In the genomic region with DNA sequence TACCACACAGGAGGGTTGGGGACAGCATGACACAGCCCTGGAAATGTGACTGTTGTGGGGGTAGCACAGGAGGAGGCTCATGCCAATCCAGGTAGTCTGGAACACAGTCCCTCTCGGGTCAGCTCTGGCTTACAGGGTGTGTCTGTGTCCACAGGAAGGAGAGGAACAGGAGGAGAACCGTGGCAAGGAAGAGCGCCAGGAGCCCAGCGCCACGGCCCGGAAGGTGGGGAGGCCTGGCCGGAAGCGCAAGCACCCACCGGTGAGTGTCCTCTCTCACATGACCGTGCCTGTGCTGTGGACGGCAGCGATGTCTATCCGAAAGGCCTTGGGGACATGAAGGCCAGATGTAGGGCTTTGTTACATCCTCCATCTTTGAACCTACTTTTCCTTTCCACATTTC, we compare ENCODE assay signal across 12 mouse cellular contexts. TPM values are rescaled to one million over a fixed set of nuclear protein-coding genes. Genes with fewer than 3 reads are reported as not detected.
DNase-seq lines count a peak whose midpoint lies in the region; ATAC-seq and TF ChIP-seq lines count a peak whose summit lies in the region.
"Had no signal": no experiment of that assay in that cellular context is flagged by ENCODE, and none has a peak within 500 bp of the region (broad histone marks: within the 10 kb centered on the region; RNA-seq: fewer than 3 reads in every experiment).

No protein-coding gene starts in this region.

- no peaks in the 10 kb centered on the region for H3K9me3 ChIP-seq in neural tube, embryonic 11.5 days (ENCODE audit: control insufficient read depth, low read length)
- H3K9me3 ChIP-seq in neural tube, embryonic 15.5 days (replicated peaks) = no peaks in the 10 kb centered on the region

- WGBS in kidney, adult 2 months = 81% methylated on average over 13 of the region's 13 CpGs
- WGBS in neural tube, embryonic 11.5 days = 92% methylated on average over 13 of the region's 13 CpGs
- 94% methylated on average over 13 of the region's 13 CpGs for WGBS in neural tube, embryonic 15.5 days
- WGBS in olfactory bulb, adult 2 months = 92% methylated on average over 13 of the region's 13 CpGs

- H3K4me1 ChIP-seq in kidney, adult 2 months (ENCODE audit: control insufficient read depth, insufficient read depth, low read length) = peaks cover 2% of the 10 kb centered on the region; the same call in 1 of the 2 replicates
- H3K4me1 ChIP-seq in neural tube, embryonic 11.5 days (ENCODE audit: control insufficient read depth, insufficient read depth, low read length) = peaks cover 13% of the 10 kb centered on the region
- peaks cover 13% of the 10 kb centered on the region for H3K4me1 ChIP-seq in neural tube, embryonic 15.5 days
- H3K4me1 ChIP-seq in olfactory bulb, adult 2 months (ENCODE audit: control insufficient read depth, insufficient read depth, low read length) = peaks cover 42% of the 10 kb centered on the region

- no peaks in the 10 kb centered on the region for H3K27me3 ChIP-seq in kidney, adult 2 months (replicated peaks; ENCODE audit: control insufficient read depth, insufficient read depth, low read length)
- H3K27me3 ChIP-seq in neural tube, embryonic 11.5 days (ENCODE audit: control insufficient read depth, insufficient read depth, low read length) = no peaks in the 10 kb centered on the region
- H3K27me3 ChIP-seq in neural tube, embryonic 15.5 days (replicated peaks) = no peaks in the 10 kb centered on the region

- no peak for ATAC-seq in neural tube, embryonic 11.5 days (ENCODE audit: insufficient read depth, low FRiP score, low TSS enrichment)
- ATAC-seq in neural tube, embryonic 15.5 days (ENCODE audit: low FRiP score) = no peak

- TF ChIP-seq POLR2A in kidney, adult 2 months (IDR thresholded peaks at IDR 0.05; ENCODE audit: low read depth, low read length) = no peak
- no peak for TF ChIP-seq POLR2A in olfactory bulb, adult 2 months (IDR thresholded peaks at IDR 0.05; ENCODE audit: insufficient read depth, low read depth, low read length)

- intact Hi-C loops in heart, postnatal 10 days (cut with DNase I) = no loop called here

- peaks cover 2% of the 10 kb centered on the region; the same call in 1 of the 2 replicates for H3K36me3 ChIP-seq in kidney, adult 2 months (ENCODE audit: control insufficient read depth, insufficient read depth, low read length)
- no peaks in the 10 kb centered on the region for H3K36me3 ChIP-seq in neural tube, embryonic 11.5 days (ENCODE audit: control insufficient read depth, insufficient read depth, low read length)
- H3K36me3 ChIP-seq in neural tube, embryonic 15.5 days = peaks cover 41% of the 10 kb centered on the region

- H3K4me2 ChIP-seq in neural tube, embryonic 11.5 days (ENCODE audit: low read depth) = no peak overlapping the region
- H3K4me2 ChIP-seq in neural tube, embryonic 15.5 days = no peak overlapping the region

- H3K27ac ChIP-seq in kidney, adult 2 months (ENCODE audit: insufficient read depth, low read depth, low read length) = peak overlapping the region; percentile 26
- H3K27ac ChIP-seq in neural tube, embryonic 11.5 days (ENCODE audit: low read depth, low read length) = peak overlapping the region; percentile 63; the same call in 1 of the 2 replicates
- H3K27ac ChIP-seq in neural tube, embryonic 15.5 days (replicated peaks) = no peak overlapping the region
- H3K27ac ChIP-seq in olfactory bulb, adult 2 months (ENCODE audit: insufficient read depth, low read depth, low read length) = peak overlapping the region; percentile 82

- no peak overlapping the region for H3K4me3 ChIP-seq in kidney, adult 2 months (ENCODE audit: insufficient read depth, low read depth, low read length)
- H3K4me3 ChIP-seq in neural tube, embryonic 11.5 days (ENCODE audit: low read depth, low read length) = no peak overlapping the region
- no peak overlapping the region for H3K4me3 ChIP-seq in neural tube, embryonic 15.5 days (replicated peaks)
- no peak overlapping the region for H3K4me3 ChIP-seq in olfactory bulb, adult 2 months (ENCODE audit: insufficient read depth, low read depth, low read length)

- DNase-seq in heart, adult 11 months = peak; percentile 96
- DNase-seq in heart, postnatal 10 days = no peak
- DNase-seq in kidney, adult 2 months = no peak
- no peak for DNase-seq in kidney, adult 18-20 months
- no peak for DNase-seq in neural tube, embryonic 11.5 days (ENCODE audit: low spot score)
- no peak for DNase-seq in layer of hippocampus, adult 18-20 months (ENCODE audit: low spot score in 2 of 2)
- DNase-seq: cerebellum, postnatal 25 days; kidney, adult 8-10 months; lung, adult 2 months; spleen, adult 18-20 months had no signal

- H3K9ac ChIP-seq in neural tube, embryonic 11.5 days (ENCODE audit: low read length) = no peak overlapping the region
- H3K9ac ChIP-seq in neural tube, embryonic 15.5 days (replicated peaks) = no peak overlapping the region

- no peak for TF ChIP-seq CTCF in kidney, adult 2 months (conservative IDR thresholded peaks at IDR 0.05; ENCODE audit: insufficient read depth, insufficient read length, low read depth, low read length)
- TF ChIP-seq CTCF in olfactory bulb, adult 2 months (IDR thresholded peaks at IDR 0.05; ENCODE audit: insufficient read depth, low read depth, low read length) = no peak

RNA-seq across cellular contexts. Expression of gene Dnmt3a, which starts 43.7 kb away (rescaled TPM):
- 100 to 1,000 TPM; 105 to 121 TPM for total RNA-seq in heart, postnatal 10 days (2021)
- 11.8 and 12.9 TPM in 2 replicates for polyA plus RNA-seq in kidney, adult 2 months (2012; rRNA removed)
- polyA plus RNA-seq in neural tube, embryonic 11.5 days (2014; fragmentation: Nextera tagmentation; extraction: Ambion mirVana) = 88.6 and 102 TPM in 2 replicates
- polyA plus RNA-seq in neural tube, embryonic 15.5 days (2015; fragmentation: Nextera tagmentation; extraction: Ambion mirVana) = 116 and 134 TPM in 2 replicates
- not detected in 2 replicates for polyA plus RNA-seq in olfactory bulb, adult 2 months (2012; ENCODE audit: insufficient read depth, insufficient read length, low replicate concordance, missing spikeins)
- total RNA-seq in layer of hippocampus, adult 18-20 months (2021) = 10 to 100 TPM; 65.3 to 69.4 TPM
